Mouse (Mus musculus): ENCODE measurements around the gene Traf3ip1.

- TF ChIP-seq POLR2A (IDR thresholded peaks at IDR 0.05; ENCODE audit: borderline replicate concordance, control insufficient read depth, low read depth, low read length): 0 out of 2 replicates have a peak, but pooled peaks have one; percentile 54
- no peak for TF ChIP-seq CTCF (IDR thresholded peaks at IDR 0.05; ENCODE audit: control insufficient read depth, insufficient read depth, low read length)
Measured at GRCm38 (mm10) chr1:91539704-91540270, 45.3 kb downstream of the Traf3ip1 start.
